Mouse (Mus musculus) myocyte (in vitro differentiated cells): ENCODE results near the gene Mical3.

Source experiments
- E2F4 ChIP-seq: IDR thresholded peaks from one replicate; pipeline ENCODE4 v1.6.1; 2011; ENCODE audit warnings: mild to moderate bottlenecking, control low read depth, moderate library complexity; ENCODE audit not compliant: insufficient read depth
- MAX ChIP-seq: IDR thresholded peaks from one replicate; pipeline ENCODE4 v1.6.1; 2011; ENCODE audit warnings: low read depth, mild to moderate bottlenecking, control low read depth
- MYOD1 ChIP-seq, 3 experiments: IDR thresholded peaks; one replicate each; pipeline ENCODE4 v1.6.1; 2011; ENCODE audit warnings: control low read depth in 2 of 3, low read depth in 2 of 3, mild to moderate bottlenecking in 2 of 3, moderate library complexity in 1 of 3; ENCODE audit not compliant: insufficient read length in 2 of 3, control insufficient read depth in 1 of 3
- MYOG ChIP-seq, 3 experiments: IDR thresholded peaks; one replicate each; pipeline ENCODE4 v1.6.1; 2011; ENCODE audit warnings: control low read depth in 2 of 3, low read depth in 2 of 3, mild to moderate bottlenecking in 2 of 3; ENCODE audit not compliant: insufficient read length in 2 of 3, control insufficient read depth in 1 of 3, insufficient read depth in 1 of 3
- POLR2A ChIP-seq: IDR thresholded peaks from one replicate; pipeline ENCODE4 v1.6.1; 2011; ENCODE audit warnings: low read depth, mild to moderate bottlenecking, control low read depth, moderate library complexity; ENCODE audit not compliant: insufficient read length
- POLR2AphosphoS2 ChIP-seq: IDR thresholded peaks from one replicate; pipeline ENCODE4 v1.6.1; 2011; ENCODE audit warnings: low read depth, control low read depth; ENCODE audit not compliant: insufficient read length
- SRF ChIP-seq: IDR thresholded peaks from one replicate; pipeline ENCODE4 v1.6.1; 2011; ENCODE audit warnings: low read depth; ENCODE audit not compliant: control insufficient read depth, insufficient read length
- TCF12 ChIP-seq: IDR thresholded peaks from one replicate; pipeline ENCODE4 v1.6.1; 2011; ENCODE audit warnings: mild to moderate bottlenecking, control low read depth; ENCODE audit not compliant: poor library complexity, insufficient read depth, severe bottlenecking
- TCF3 ChIP-seq: IDR thresholded peaks from one replicate; pipeline ENCODE4 v1.6.1; 2011; ENCODE audit warnings: low read depth, control low read depth; ENCODE audit not compliant: insufficient read length
- USF1 ChIP-seq: IDR thresholded peaks from one replicate; pipeline ENCODE4 v1.6.1; 2011; ENCODE audit warnings: low read depth, mild to moderate bottlenecking, control low read depth, moderate library complexity

DNA sequence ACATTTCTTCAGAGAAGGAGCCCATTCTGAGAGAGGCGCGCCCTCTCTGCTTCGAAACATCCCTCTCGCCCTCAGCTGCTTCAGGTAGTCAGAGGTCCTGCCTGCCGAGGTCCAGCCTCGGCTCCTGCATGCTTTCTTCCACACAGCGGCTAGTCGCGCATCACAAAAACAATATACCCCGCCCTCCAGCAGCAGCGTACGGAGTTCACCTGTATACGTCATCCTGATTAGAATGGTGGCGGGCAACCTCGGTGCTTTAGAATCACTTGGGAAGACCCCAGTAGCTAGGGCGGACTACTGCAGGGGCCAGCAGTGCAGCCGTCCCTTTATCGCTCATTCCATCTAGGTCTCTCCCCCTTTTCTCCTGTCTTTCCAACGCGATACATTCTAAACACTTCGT lies 1.3 kb downstream of the Mical3 start:
- TF ChIP-seq TCF12 (no peak), POLR2A (no peak), USF1 (no peak), E2F4 (no peak), MYOD1 (IDR thresholded peaks at IDR 0.05; ENCODE audit: control insufficient read depth in 1 of 3, insufficient read length in 2 of 3, low read depth in 2 of 3) (no peak), MYOG (IDR thresholded peaks at IDR 0.05; ENCODE audit: control insufficient read depth in 1 of 3, insufficient read depth in 1 of 3, insufficient read length in 2 of 3, low read depth in 2 of 3) (no peak), MAX (no peak), POLR2AphosphoS2 (no peak), SRF (no peak), TCF3 (no peak)
